Mouse (Mus musculus): ENCODE data around the gene Rnf150.

DNA sequence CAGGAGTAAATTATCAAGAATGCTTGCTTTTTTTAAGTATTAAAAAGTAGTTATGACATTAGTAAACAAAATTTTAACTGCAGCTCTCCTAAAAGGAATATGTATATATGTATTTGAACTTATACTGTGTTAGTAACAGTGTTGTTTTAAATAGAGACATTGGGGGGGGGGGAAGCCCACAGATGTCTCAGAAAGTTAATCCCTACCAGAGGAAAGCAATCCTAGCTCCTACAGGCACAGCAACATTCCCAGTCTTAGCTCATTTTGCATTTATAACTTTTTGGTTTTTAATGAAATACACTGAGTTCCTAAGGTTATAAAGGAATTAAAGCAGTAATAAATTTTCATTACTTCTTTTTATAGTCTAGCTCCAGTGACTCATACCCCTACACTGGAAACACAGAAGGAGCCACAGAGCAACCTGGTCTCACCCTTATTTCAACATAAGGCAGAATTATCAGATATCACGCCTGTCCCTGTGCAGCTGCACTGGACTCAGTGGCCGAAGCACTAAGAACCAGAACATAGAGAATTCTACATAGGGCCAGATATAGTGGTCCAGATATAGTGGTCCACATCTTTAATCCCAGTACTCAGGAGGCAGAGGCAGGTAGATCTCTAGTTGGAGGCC, 96.9 kb downstream of the Rnf150 start:
- TF ChIP-seq POLR2A (IDR thresholded peaks at IDR 0.05; ENCODE audit: low read depth, low read length) (no peak), CTCF (IDR thresholded peaks at IDR 0.05; ENCODE audit: extremely low read depth, insufficient read depth, insufficient read length, insufficient replicate concordance) (no peak)

All from spleen, adult 2 months (tissue).